Mouse (Mus musculus) forebrain, embryonic 10.5 days (tissue): Measurements from ENCODE around the gene A030014E15Rik. TPM values are rescaled to one million over a fixed set of nuclear protein-coding genes. Genes with fewer than 3 reads are reported as not detected.
"Not testable (repeated sequence)": the region's sequence is repeated elsewhere in the genome, so short reads cannot be mapped to it uniquely, and the experiment has no call there.

Experiments
- DNase-seq: peaks from one replicate; pipeline ENCODE4 v3.0.0-alpha.2; 2017; ENCODE audit warnings: low spot score; ENCODE audit errors: extremely low spot score
- H3K27ac ChIP-seq: fragments of 300-500 bp; sonication (generic); 2 replicates; pipeline ENCODE4 v1.5.1; 2016; ENCODE audit warnings: mild to moderate bottlenecking
- H3K27me3 ChIP-seq: fragments of 300-500 bp; sonication (generic); 2 replicates; pipeline ENCODE4 v1.6.1; 2016; ENCODE audit warnings: mild to moderate bottlenecking; ENCODE audit not compliant: poor library complexity, severe bottlenecking
- H3K36me3 ChIP-seq: fragments of 300-500 bp; sonication (generic); replicated peaks from 2 replicates; pipeline ENCODE4 v1.6.1; 2016; ENCODE audit warnings: mild to moderate bottlenecking, moderate library complexity
- H3K4me1 ChIP-seq: fragments of 300-500 bp; sonication (generic); 2 replicates; pipeline ENCODE4 v1.6.1; 2016
- H3K4me3 ChIP-seq: fragments of 300-500 bp; sonication (generic); 2 replicates; pipeline ENCODE4 v1.5.1; 2016; ENCODE audit warnings: mild to moderate bottlenecking, moderate library complexity
- H3K9me3 ChIP-seq: fragments of 300-500 bp; sonication (generic); 2 replicates; pipeline ENCODE4 v1.6.1; 2016; ENCODE audit warnings: mild to moderate bottlenecking, moderate library complexity
- WGBS: fragments of 180-500 bp; shearing (Covaris S2); methylation state at CpG from one replicate; pipeline ENCODE4 v1.1.7; 2016; 5-methylcytosine and 5-hydroxymethylcytosine counted together
- polyA plus RNA-seq: library from polyadenylated mRNA; unstranded; fragments of >200 nt; fragmentation: Nextera tagmentation; extraction: Ambion mirVana; gene quantifications from 2 replicates; pipeline ENCODE4 v1.2.1, GENCODE M21; 2016

The A030014E15Rik gene
- polyA plus RNA-seq, 1 experiment from 2014 or later: not detected

DNA sequence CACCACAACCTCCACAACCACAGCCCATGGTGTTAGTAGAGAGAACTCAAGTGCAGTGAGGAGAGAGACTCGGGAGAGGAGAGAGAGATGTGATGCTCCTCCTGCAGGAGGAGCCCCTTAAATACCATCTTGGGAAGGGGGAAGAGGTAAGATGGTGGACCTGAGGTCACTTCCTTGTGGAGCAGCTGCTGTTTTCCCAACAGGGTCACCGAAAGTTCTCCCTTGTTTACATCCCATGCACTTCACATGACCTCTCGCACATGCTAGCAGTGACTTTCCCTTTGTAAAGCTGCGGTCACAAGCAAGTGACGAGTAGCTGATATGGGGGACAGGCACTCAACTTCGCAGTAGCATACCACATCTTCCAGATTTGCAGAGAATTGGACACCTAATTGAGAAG, 18.6 kb downstream of the A030014E15Rik start, which contains the start of gene A030003K21Rik:
Gene A030003K21Rik, minus strand, starts transcription at position 94 of the 400 bp plus-strand sequence.
- H3K9me3 ChIP-seq: peaks cover 22% of the 10 kb centered on the region
- H3K27me3 ChIP-seq, H3K36me3 ChIP-seq, DNase-seq, H3K4me1 ChIP-seq, H3K4me3 ChIP-seq, H3K27ac ChIP-seq: not testable (repeated sequence)
- no CpG with 5 or more reads among the region's 6 CpGs for WGBS

DNA sequence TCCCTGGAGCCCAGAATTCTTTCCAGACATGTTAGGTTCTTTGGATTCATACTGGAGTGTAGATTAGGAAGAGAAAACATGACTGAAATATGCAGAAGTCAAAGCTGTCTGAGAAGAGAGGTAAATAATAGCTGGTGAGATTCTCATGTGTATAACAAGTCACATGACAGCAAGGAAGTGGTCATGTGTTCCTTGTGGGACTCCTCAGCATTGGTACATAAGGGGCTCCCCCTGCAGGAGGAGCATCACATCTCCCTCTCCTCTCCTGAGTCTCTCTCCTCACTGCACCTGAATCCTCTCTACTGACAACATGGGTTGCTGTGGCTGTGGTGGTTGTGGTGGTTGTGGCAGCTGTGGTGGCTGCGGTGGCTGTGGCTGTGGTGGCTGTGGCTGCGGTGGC, 21.3 kb downstream of the A030014E15Rik start:
- H3K27ac ChIP-seq, H3K9me3 ChIP-seq, H3K36me3 ChIP-seq, H3K4me3 ChIP-seq, H3K4me1 ChIP-seq, H3K27me3 ChIP-seq, DNase-seq: not testable (repeated sequence)
- 92% methylated on average over 2 of the region's 2 CpGs for WGBS

DNA sequence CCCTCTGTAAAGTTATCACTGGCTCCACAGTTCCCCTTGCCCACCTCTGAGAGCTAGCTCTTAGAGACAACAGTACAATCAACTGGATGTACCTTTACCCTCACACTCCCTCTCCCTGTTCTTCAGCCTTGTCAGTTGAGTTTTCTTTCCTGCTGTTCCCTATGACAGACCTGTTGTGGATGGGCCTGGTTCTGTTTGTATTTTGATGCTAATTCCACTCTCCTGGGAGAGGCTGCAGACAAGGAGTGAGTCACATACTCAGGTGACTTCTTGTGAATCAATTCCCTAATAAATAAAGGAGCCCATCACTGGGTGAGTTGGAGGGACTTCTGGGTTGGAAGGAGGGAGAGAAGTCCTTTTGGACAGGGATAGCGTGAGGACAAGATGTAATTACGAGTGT, 23.9 kb downstream of the A030014E15Rik start:
- H3K4me3 ChIP-seq: no peak overlapping the region
- H3K36me3 ChIP-seq: no peaks in the 10 kb centered on the region
- 86% methylated on average over 2 of the region's 2 CpGs for WGBS
- H3K27ac ChIP-seq: no peak overlapping the region
- H3K9me3 ChIP-seq: no peaks in the 10 kb centered on the region
- no peaks in the 10 kb centered on the region for H3K27me3 ChIP-seq
- no peaks in the 10 kb centered on the region for H3K4me1 ChIP-seq
- no peak for DNase-seq

DNA sequence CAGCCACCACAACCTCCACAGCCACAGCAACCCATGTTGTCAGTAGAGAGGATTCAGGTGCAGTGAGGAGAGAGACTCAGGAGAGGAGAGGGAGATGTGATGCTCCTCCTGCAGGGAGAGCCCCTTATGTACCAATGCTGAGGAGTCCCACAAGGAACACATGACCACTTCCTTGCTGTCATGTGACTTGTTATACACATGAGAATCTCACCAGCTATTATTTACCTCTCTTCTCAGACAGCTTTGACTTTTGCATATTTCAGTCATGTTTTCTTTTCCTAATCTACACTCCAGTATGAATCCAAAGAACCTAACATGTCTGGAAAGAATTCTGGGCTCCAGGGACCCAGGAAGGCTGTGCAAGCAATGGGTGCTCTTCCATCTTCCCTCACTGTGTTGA, 31.2 kb downstream of the A030014E15Rik start, which contains the start of gene Gm7544:
Gene Gm7544, minus strand, starts transcription at position 101 of the 400 bp plus-strand sequence.
- not testable (repeated sequence) for H3K9me3 ChIP-seq, H3K4me3 ChIP-seq, H3K27ac ChIP-seq, H3K27me3 ChIP-seq, H3K36me3 ChIP-seq, DNase-seq, H3K4me1 ChIP-seq

DNA sequence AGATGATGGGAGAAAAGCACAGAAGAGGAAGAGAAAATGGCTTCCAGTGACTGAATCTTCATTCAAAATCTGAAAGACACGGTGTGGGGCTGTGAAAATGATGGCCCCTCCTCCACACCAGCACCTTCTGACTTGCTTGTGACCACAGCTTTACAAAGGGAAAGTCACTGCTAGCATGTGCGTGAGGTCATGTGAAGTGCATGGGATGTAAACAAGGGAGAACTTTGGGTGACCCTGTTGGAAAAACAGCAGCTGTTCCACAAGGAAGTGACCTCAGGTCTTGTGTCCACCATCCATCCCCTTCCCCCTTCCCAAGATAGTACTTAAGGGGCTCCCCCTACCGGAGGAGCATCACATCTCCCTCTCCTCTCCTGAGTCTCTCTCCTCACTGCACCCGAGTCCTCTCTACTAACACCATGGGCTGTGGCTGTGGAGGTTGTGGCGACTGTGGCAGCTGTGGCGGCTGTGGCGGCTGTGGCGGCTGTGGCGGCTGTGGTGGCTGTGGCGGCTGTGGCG, 35.2 kb downstream of the A030014E15Rik start, which contains the start of gene Gm47955:
Gene Gm47955, plus strand, starts transcription at position 417 of the 516 bp plus-strand sequence.
- no peaks in the 10 kb centered on the region for H3K4me1 ChIP-seq
- WGBS: 94% methylated on average over 11 of the region's 11 CpGs
- DNase-seq: no peak

DNA sequence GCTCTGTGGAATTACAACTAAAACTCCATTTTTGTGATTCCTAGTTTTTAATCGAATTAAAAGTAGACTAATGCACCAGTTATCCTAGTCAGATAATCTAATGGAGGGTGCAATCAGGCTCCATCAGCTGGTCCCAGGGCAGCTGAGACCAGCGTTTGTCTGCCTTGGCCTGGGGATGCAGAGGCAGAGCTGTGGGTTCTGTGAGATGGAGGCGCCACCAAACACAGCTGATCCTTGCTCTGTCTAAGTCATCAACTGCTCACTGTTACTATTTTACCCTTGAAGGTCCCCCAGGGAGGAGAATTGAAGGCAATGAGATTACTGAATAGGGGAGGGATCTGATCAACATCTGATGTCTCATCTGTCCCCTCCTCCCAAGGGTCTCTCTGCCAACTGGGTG, 41.7 kb downstream of the A030014E15Rik start:
- Histone ChIP-seq H3K27ac (no peak overlapping the region), H3K4me3 (no peak overlapping the region), H3K36me3 (no peaks in the 10 kb centered on the region), H3K4me1 (no peaks in the 10 kb centered on the region), H3K9me3 (no peaks in the 10 kb centered on the region), H3K27me3 (no peaks in the 10 kb centered on the region)
- WGBS: 81% methylated on average over 3 of the region's 3 CpGs
- DNase-seq: no peak

More for the DNA sequence above, 35.2 kb downstream of the A030014E15Rik start, which contains the start of gene Gm47955:
- Histone ChIP-seq H3K4me3 (no peak within 1 kb of the TSS), H3K9me3 (peaks cover 8% of the 10 kb centered on the region), H3K27ac (no peak within 1 kb of the TSS), H3K36me3 (no peaks in the 10 kb centered on the region), H3K27me3 (no peaks in the 10 kb centered on the region)

DNA sequence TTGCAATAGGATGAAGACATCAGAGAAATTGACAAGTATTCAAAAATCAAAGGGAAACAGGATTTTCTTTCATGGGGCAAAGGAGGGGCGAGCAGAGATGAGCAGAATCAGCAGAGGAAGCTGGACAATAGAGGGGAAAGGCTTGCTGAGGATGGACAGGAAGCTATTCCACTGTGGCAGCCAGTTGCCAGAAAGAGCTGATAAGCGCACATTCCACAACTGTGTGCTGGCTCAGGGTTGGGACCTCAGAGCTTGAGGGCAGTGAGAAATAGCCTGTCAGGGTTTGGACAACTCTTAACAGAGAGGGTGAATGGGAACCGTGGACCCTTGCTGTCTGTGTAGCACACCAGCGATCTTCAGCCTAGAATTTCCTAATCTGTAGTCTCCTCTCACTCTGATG, 47.3 kb downstream of the A030014E15Rik start:
- DNase-seq: no peak
- H3K4me1 ChIP-seq: no peaks in the 10 kb centered on the region
- no peaks in the 10 kb centered on the region for H3K9me3 ChIP-seq
- no peak overlapping the region for H3K4me3 ChIP-seq
- H3K36me3 ChIP-seq: no peaks in the 10 kb centered on the region
- no peaks in the 10 kb centered on the region for H3K27me3 ChIP-seq
- H3K27ac ChIP-seq: no peak overlapping the region
- 59% methylated on average over 4 of the region's 4 CpGs for WGBS

- WGBS: 85% methylated on average over 1 of the region's 1 CpGs
- H3K9me3 ChIP-seq: no peaks in the 10 kb centered on the region
- H3K36me3 ChIP-seq: no peaks in the 10 kb centered on the region
- H3K4me3 ChIP-seq: no peak overlapping the region
- H3K27ac ChIP-seq: no peak overlapping the region
- no peaks in the 10 kb centered on the region for H3K4me1 ChIP-seq
- no peaks in the 10 kb centered on the region for H3K27me3 ChIP-seq
- no peak for DNase-seq
Observed at GRCm38 (mm10) chr1:82973244-82973643, 48.5 kb downstream of the A030014E15Rik start.

DNA sequence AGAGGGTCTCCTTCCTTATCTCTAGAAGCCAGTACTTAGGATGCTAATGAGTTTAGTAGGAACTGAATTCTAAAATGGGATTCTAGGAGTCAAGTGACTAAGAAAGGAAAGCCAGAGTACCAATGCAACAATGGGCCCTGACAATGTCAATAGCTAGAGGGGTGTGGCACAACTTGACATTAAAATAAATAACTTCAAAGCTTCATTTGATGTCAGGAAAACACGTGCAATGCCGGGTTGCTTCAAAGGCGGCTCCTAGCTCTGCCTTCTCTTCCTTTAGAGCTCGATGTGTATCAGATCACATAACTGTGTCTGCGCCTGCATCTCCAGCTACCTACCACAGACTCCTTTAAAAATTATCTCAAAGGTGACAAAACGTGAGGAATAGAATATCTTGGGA, 49.2 kb downstream of the A030014E15Rik start:
- DNase-seq: no peak
- Histone ChIP-seq H3K27ac (no peak overlapping the region), H3K4me1 (no peaks in the 10 kb centered on the region), H3K4me3 (no peak overlapping the region), H3K36me3 (no peaks in the 10 kb centered on the region), H3K9me3 (no peaks in the 10 kb centered on the region), H3K27me3 (no peaks in the 10 kb centered on the region)
- 83% methylated on average over 6 of the region's 6 CpGs for WGBS

- Histone ChIP-seq H3K4me3 (no peak overlapping the region), H3K9me3 (no peaks in the 10 kb centered on the region), H3K27ac (no peak overlapping the region), H3K36me3 (no peaks in the 10 kb centered on the region), H3K27me3 (no peaks in the 10 kb centered on the region), H3K4me1 (no peaks in the 10 kb centered on the region)
- DNase-seq: no peak
- WGBS: 93% methylated on average over 9 of the region's 9 CpGs
Observed at GRCm38 (mm10) chr1:82974342-82974741, 49.6 kb downstream of the A030014E15Rik start.

Other genes with a start within 250 kb of the A030014E15Rik start
- gene Mff, start 200.0 kb upstream of the A030014E15Rik start, polyA plus RNA-seq: 214 and 220 TPM in 2 replicates
- not detected in 2 replicates for gene Tm4sf20, start 156.5 kb upstream of the A030014E15Rik start, polyA plus RNA-seq
- not detected in 2 replicates for gene Gm47791, start 153.7 kb upstream of the A030014E15Rik start, polyA plus RNA-seq
- 30.2 and 32.9 TPM in 2 replicates for gene Agfg1, start 85.4 kb upstream of the A030014E15Rik start, polyA plus RNA-seq
- not detected in 2 replicates for gene A030005L19Rik, start 11.6 kb upstream of the A030014E15Rik start, polyA plus RNA-seq
- not detected in 2 replicates for gene Gm6217, start 6.5 kb downstream of the A030014E15Rik start, polyA plus RNA-seq
- gene A030003K21Rik, start 18.5 kb downstream of the A030014E15Rik start, polyA plus RNA-seq: not detected in 2 replicates
- not detected in 2 replicates for gene Gm7544, start 31.1 kb downstream of the A030014E15Rik start, polyA plus RNA-seq
- not detected in 2 replicates for gene Gm47955, start 35.4 kb downstream of the A030014E15Rik start, polyA plus RNA-seq
- not detected in 2 replicates for gene Gm47959, start 75.6 kb downstream of the A030014E15Rik start, polyA plus RNA-seq
- gene Slc19a3, start 113.5 kb downstream of the A030014E15Rik start, polyA plus RNA-seq: 0.18 and 0.52 TPM in 2 replicates
- not detected in 2 replicates for gene Krtap28-10, start 117.6 kb downstream of the A030014E15Rik start, polyA plus RNA-seq
- gene Gm47969, start 120.0 kb downstream of the A030014E15Rik start, polyA plus RNA-seq: not detected in 2 replicates
- not detected in 2 replicates for gene A030005K14Rik, start 134.5 kb downstream of the A030014E15Rik start, polyA plus RNA-seq
- not detected in 2 replicates for gene Krtap28-13, start 136.0 kb downstream of the A030014E15Rik start, polyA plus RNA-seq
- gene Ccl20, start 191.8 kb downstream of the A030014E15Rik start, polyA plus RNA-seq: not detected in 2 replicates
- gene Daw1, start 234.8 kb downstream of the A030014E15Rik start, polyA plus RNA-seq: 0.15 and 0.25 TPM in 2 replicates